Mouse (Mus musculus) heart, embryonic 16.5 days (tissue): ENCODE measurements around the gene Grip1. TPM values are rescaled to one million over a fixed set of nuclear protein-coding genes. Genes with fewer than 3 reads are reported as not detected.

Source experiments
- ATAC-seq: fragments of 200-750 bp; cut with Nextera tagmentation; replicated peaks from 2 replicates; pipeline ENCODE4 v1.8.0; 2017; ENCODE audit warnings: moderate number of reproducible peaks; ENCODE audit not compliant: insufficient read depth, low FRiP score; ENCODE audit errors: extremely low read depth
- H3K27ac ChIP-seq: fragments of 300-500 bp; sonication (generic); 2 replicates; pipeline ENCODE4 v1.5.1; 2014; ENCODE audit warnings: mild to moderate bottlenecking, low read length, control low read depth, moderate library complexity
- H3K27me3 ChIP-seq: fragments of 300-500 bp; sonication (generic); 2 replicates; pipeline ENCODE4 v1.6.1; 2014; ENCODE audit warnings: low read length, mixed read lengths; ENCODE audit not compliant: control insufficient read depth, insufficient read depth
- H3K36me3 ChIP-seq: fragments of 300-500 bp; sonication (generic); 2 replicates; pipeline ENCODE4 v1.6.1; 2014; ENCODE audit not compliant: control insufficient read depth, insufficient read depth
- H3K4me1 ChIP-seq: fragments of 300-500 bp; sonication (generic); 2 replicates; pipeline ENCODE4 v1.6.1; 2014; ENCODE audit warnings: low read length, mixed read lengths; ENCODE audit not compliant: control insufficient read depth, insufficient read depth
- H3K4me2 ChIP-seq: fragments of 300-500 bp; sonication (generic); 2 replicates; pipeline ENCODE4 v1.6.1; 2014; ENCODE audit warnings: low read depth, mild to moderate bottlenecking, control low read depth, low read length
- H3K4me3 ChIP-seq: fragments of 300-500 bp; sonication (generic); 2 replicates; pipeline ENCODE4 v1.5.1; 2014; ENCODE audit warnings: mild to moderate bottlenecking, control low read depth, low read length
- H3K9ac ChIP-seq: fragments of 300-500 bp; sonication (generic); 2 replicates; pipeline ENCODE4 v1.6.1; 2014; ENCODE audit warnings: low read length, control low read depth
- H3K9me3 ChIP-seq: fragments of 300-500 bp; sonication (generic); replicated peaks from 2 replicates; pipeline ENCODE4 v1.6.1; 2016; ENCODE audit warnings: low read length; ENCODE audit not compliant: control insufficient read depth
- WGBS: fragments of 180-500 bp; shearing (Covaris S2); extraction: QIAGEN DNeasy Blood & Tissue Kit; methylation state at CpG from one replicate; pipeline ENCODE4 v1.1.7; 2014; 5-methylcytosine and 5-hydroxymethylcytosine counted together
- polyA plus RNA-seq: library from polyadenylated mRNA; unstranded; fragments of >200 nt; fragmentation: Nextera tagmentation; extraction: Ambion mirVana; gene quantifications from 2 replicates; pipeline ENCODE4 v1.2.1, GENCODE M21; 2015

Gene Grip1
- polyA plus RNA-seq, 1 experiment from 2014 or later: 1.6 TPM

GRCm38 (mm10) chr10:119902754-119903153 is 449.1 kb downstream of the Grip1 start:
- no peak overlapping the region for H3K9ac ChIP-seq
- H3K27me3 ChIP-seq: no peaks in the 10 kb centered on the region
- no peak overlapping the region for H3K4me2 ChIP-seq
- H3K27ac ChIP-seq: no peak overlapping the region
- no peak overlapping the region for H3K4me3 ChIP-seq
- H3K4me1 ChIP-seq: peaks cover 2% of the 10 kb centered on the region; the same call in 1 of the 2 replicates
- H3K36me3 ChIP-seq: no peaks in the 10 kb centered on the region
- H3K9me3 ChIP-seq: 0 out of 2 replicates have a peak, but pooled peaks cover 2% of the 10 kb centered on the region
- no peak for ATAC-seq
- 57% methylated on average over 4 of the region's 4 CpGs for WGBS

DNA sequence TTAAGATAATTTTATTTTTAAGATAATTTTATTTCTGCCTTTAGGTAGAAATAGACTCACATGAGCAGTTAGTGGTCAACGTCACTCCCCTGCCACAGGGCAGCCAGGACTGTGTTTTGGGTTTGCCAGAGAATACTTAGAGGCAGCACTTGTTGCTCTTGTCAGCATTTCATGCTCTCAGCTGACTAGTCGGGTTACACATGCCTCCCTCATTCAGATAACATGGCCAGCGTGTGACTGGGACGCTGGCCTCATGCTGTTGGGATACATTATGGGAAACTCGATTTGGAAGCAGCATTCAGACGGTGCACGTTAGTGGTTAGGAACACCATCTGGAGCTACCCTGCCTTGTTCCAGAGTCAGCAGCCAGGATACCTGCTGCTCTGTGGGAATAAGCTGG is 453.2 kb downstream of the Grip1 start:
- Histone ChIP-seq H3K4me1 (peaks cover 2% of the 10 kb centered on the region; the same call in 1 of the 2 replicates), H3K4me2 (no peak overlapping the region), H3K4me3 (no peak overlapping the region), H3K27ac (no peak overlapping the region), H3K9me3 (no peaks in the 10 kb centered on the region), H3K27me3 (no peaks in the 10 kb centered on the region), H3K36me3 (no peaks in the 10 kb centered on the region), H3K9ac (no peak overlapping the region)
- ATAC-seq: peak; percentile 85
- 36% methylated on average over 7 of the region's 7 CpGs for WGBS

GRCm38 (mm10) chr10:119917995-119918394 is 464.4 kb downstream of the Grip1 start:
- H3K4me1 ChIP-seq: no peaks in the 10 kb centered on the region
- H3K4me2 ChIP-seq: no peak overlapping the region
- no peaks in the 10 kb centered on the region for H3K27me3 ChIP-seq
- no peak overlapping the region for H3K9ac ChIP-seq
- 87% methylated on average over 9 of the region's 9 CpGs for WGBS
- ATAC-seq: no peak
- no peak overlapping the region for H3K4me3 ChIP-seq
- no peaks in the 10 kb centered on the region for H3K36me3 ChIP-seq
- no peak overlapping the region for H3K27ac ChIP-seq
- no peaks in the 10 kb centered on the region for H3K9me3 ChIP-seq

DNA sequence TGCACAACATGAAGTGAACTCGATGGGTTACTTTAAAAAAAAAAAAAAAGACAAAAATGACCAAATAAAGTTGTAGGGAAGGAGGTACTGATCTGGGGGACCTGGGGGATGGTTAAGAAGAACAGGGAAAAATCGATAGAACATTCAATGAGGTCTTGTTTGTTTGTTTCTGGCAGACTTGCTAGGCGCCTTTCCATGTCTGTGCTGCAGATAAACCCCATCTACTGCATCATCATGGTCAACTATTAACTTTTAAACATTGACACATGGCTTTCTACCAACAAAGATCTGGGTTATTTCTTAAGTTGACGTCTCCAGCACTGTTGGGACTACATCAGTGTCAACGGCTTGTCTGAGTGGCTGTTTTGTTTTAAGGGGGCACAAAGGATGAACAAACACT is 474.3 kb downstream of the Grip1 start:
- Histone ChIP-seq H3K27me3 (no peaks in the 10 kb centered on the region), H3K9me3 (no peaks in the 10 kb centered on the region)
- WGBS: 76% methylated on average over 5 of the region's 5 CpGs

GRCm38 (mm10) chr10:119928921-119929320 is 475.3 kb downstream of the Grip1 start:
- no peak overlapping the region for H3K4me2 ChIP-seq
- WGBS: 88% methylated on average over 2 of the region's 2 CpGs
- no peak overlapping the region for H3K9ac ChIP-seq
- H3K4me3 ChIP-seq: no peak overlapping the region
- H3K27me3 ChIP-seq: no peaks in the 10 kb centered on the region
- no peaks in the 10 kb centered on the region for H3K4me1 ChIP-seq
- H3K36me3 ChIP-seq: no peaks in the 10 kb centered on the region
- no peak for ATAC-seq
- H3K9me3 ChIP-seq: no peaks in the 10 kb centered on the region
- no peak overlapping the region for H3K27ac ChIP-seq

More for the DNA sequence above, 474.3 kb downstream of the Grip1 start:
- no peaks in the 10 kb centered on the region for H3K4me1 ChIP-seq
- H3K4me2 ChIP-seq: no peak overlapping the region
- no peaks in the 10 kb centered on the region for H3K36me3 ChIP-seq
- no peak overlapping the region for H3K27ac ChIP-seq
- no peak overlapping the region for H3K9ac ChIP-seq
- no peak overlapping the region for H3K4me3 ChIP-seq
- ATAC-seq: no peak

DNA sequence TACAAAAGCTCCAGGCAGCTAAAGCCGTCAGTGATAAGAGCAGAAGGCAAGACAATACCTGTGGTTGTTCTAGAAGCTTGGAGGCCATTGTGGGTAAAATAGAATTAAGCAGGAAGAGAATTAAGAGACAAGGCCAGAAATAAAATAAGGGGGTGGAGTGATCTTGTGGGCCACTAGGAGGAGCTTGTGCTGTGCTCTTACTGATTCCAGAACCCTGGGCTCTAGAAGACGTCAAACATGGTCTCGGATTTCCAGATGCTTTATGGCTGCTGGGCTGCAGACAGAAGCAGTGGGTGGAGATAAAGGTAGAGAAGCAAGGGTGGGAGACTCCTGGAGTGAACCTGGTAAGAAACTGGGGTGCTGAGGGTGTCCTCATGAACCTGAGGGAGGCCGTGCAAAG is 479.2 kb downstream of the Grip1 start:
- H3K27me3 ChIP-seq: no peaks in the 10 kb centered on the region
- H3K4me1 ChIP-seq: no peaks in the 10 kb centered on the region
- H3K9ac ChIP-seq: no peak overlapping the region
- H3K9me3 ChIP-seq: no peaks in the 10 kb centered on the region
- 60% methylated on average over 4 of the region's 4 CpGs for WGBS
- H3K36me3 ChIP-seq: no peaks in the 10 kb centered on the region
- no peak overlapping the region for H3K27ac ChIP-seq
- H3K4me2 ChIP-seq: no peak overlapping the region
- ATAC-seq: no peak
- H3K4me3 ChIP-seq: no peak overlapping the region

GRCm38 (mm10) chr10:119933362-119933761 is 479.7 kb downstream of the Grip1 start:
- Histone ChIP-seq H3K4me1 (no peaks in the 10 kb centered on the region), H3K27me3 (no peaks in the 10 kb centered on the region), H3K4me2 (no peak overlapping the region), H3K4me3 (no peak overlapping the region), H3K9me3 (no peaks in the 10 kb centered on the region), H3K36me3 (no peaks in the 10 kb centered on the region), H3K27ac (no peak overlapping the region), H3K9ac (no peak overlapping the region)
- 84% methylated on average over 5 of the region's 5 CpGs for WGBS
- no peak for ATAC-seq

GRCm38 (mm10) chr10:119935231-119935630 is 481.6 kb downstream of the Grip1 start:
- H3K36me3 ChIP-seq: no peaks in the 10 kb centered on the region
- H3K27ac ChIP-seq: no peak overlapping the region
- H3K9ac ChIP-seq: no peak overlapping the region
- H3K27me3 ChIP-seq: no peaks in the 10 kb centered on the region
- 83% methylated on average over 6 of the region's 6 CpGs for WGBS
- H3K4me1 ChIP-seq: no peaks in the 10 kb centered on the region
- H3K4me2 ChIP-seq: no peak overlapping the region
- H3K9me3 ChIP-seq: no peaks in the 10 kb centered on the region
- no peak overlapping the region for H3K4me3 ChIP-seq
- ATAC-seq: no peak

DNA sequence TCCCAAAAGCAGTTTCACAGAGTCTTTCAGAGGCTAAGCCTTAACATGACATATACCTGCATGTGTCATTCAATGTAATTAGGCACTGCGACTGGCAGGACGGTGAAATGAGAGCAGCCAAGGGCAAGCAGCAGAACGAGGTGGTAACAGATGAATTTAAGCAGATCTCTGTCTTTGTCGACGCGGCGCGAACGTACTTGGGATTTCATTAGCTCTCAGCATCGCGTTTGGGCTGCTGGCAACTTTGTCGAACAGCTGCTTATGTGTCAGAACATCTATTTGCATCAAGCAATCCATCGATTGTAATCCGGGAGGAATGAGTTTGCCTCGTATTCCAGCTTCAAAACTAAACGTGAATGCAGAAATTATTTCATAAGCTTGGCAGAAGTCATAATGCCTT is 483.9 kb downstream of the Grip1 start:
- no peaks in the 10 kb centered on the region for H3K36me3 ChIP-seq
- H3K4me1 ChIP-seq: no peaks in the 10 kb centered on the region

DNA sequence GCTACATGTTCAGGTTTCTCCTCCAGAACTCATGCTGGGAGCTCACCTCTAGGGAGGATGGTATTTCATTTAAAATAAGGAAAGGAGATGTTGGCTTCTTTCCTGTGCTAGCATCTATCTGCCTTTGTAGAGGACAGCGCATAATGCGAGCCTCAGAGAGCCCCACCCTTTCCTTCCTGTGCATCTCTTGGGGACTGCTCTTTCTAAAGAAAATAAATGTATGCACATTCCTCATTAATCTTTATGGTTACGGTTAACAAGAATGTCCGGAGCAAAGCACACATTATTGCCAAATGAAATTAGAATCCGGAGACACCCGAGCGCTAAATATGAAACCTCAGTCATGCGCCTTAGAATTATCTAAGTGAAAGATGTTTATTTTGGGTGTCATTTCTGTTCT is 490.3 kb downstream of the Grip1 start:
- H3K4me3 ChIP-seq: no peak overlapping the region
- H3K9ac ChIP-seq: no peak overlapping the region
- no peak overlapping the region for H3K27ac ChIP-seq
- H3K36me3 ChIP-seq: no peaks in the 10 kb centered on the region
- H3K27me3 ChIP-seq: no peaks in the 10 kb centered on the region
- no peak for ATAC-seq
- 75% methylated on average over 8 of the region's 8 CpGs for whole genome bisulfite sequencing
- H3K4me2 ChIP-seq: no peak overlapping the region
- H3K9me3 ChIP-seq: no peaks in the 10 kb centered on the region
- no peaks in the 10 kb centered on the region for H3K4me1 ChIP-seq

More for the DNA sequence above, 483.9 kb downstream of the Grip1 start:
- WGBS: 75% methylated on average over 16 of the region's 16 CpGs
- H3K4me3 ChIP-seq: no peak overlapping the region
- no peaks in the 10 kb centered on the region for H3K27me3 ChIP-seq
- no peak for ATAC-seq
- no peak overlapping the region for H3K4me2 ChIP-seq
- no peak overlapping the region for H3K27ac ChIP-seq
- H3K9me3 ChIP-seq: no peaks in the 10 kb centered on the region
- no peak overlapping the region for H3K9ac ChIP-seq
